Mouse (Mus musculus) embryonic facial prominence, embryonic 15.5 days (tissue): ENCODE data around the gene Ica1l. TPM values are rescaled to one million over a fixed set of nuclear protein-coding genes. Genes with fewer than 3 reads are reported as not detected.
A peak's percentile ranks its signal among the peaks of the same experiment; 100 is the strongest.
"Not testable (repeated sequence)": the region's sequence is repeated elsewhere in the genome, so short reads cannot be mapped to it uniquely, and the experiment has no call there.

Experiments used
- ATAC-seq: fragments of 200-750 bp; cut with Nextera tagmentation; 2 replicates; pipeline ENCODE4 v1.8.0; 2017; ENCODE audit warnings: low read depth, moderate TSS enrichment; ENCODE audit not compliant: insufficient number of reproducible peaks, low FRiP score, low TSS enrichment
- H3K27ac ChIP-seq: fragments of 300-500 bp; sonication (generic); replicated peaks from 2 replicates; pipeline ENCODE4 v1.5.1; 2015; ENCODE audit warnings: mild to moderate bottlenecking, inconsistent platforms
- H3K27me3 ChIP-seq: fragments of 300-500 bp; sonication (generic); 2 replicates; pipeline ENCODE4 v1.6.1; 2015; ENCODE audit warnings: inconsistent platforms
- H3K36me3 ChIP-seq: fragments of 300-500 bp; sonication (generic); 2 replicates; pipeline ENCODE4 v1.6.1; 2015; ENCODE audit warnings: mild to moderate bottlenecking, inconsistent platforms
- H3K4me1 ChIP-seq: fragments of 300-500 bp; sonication (generic); 2 replicates; pipeline ENCODE4 v1.6.1; 2015; ENCODE audit warnings: inconsistent platforms
- H3K4me2 ChIP-seq: fragments of 300-500 bp; sonication (generic); replicated peaks from 2 replicates; pipeline ENCODE4 v1.6.1; 2015; ENCODE audit warnings: mild to moderate bottlenecking, inconsistent platforms
- H3K4me3 ChIP-seq: fragments of 300-500 bp; sonication (generic); replicated peaks from 2 replicates; pipeline ENCODE4 v1.5.1; 2015; ENCODE audit warnings: mild to moderate bottlenecking, inconsistent platforms
- H3K9ac ChIP-seq: fragments of 300-500 bp; sonication (generic); 2 replicates; pipeline ENCODE4 v1.6.1; 2015; ENCODE audit warnings: inconsistent platforms
- H3K9me3 ChIP-seq: fragments of 300-500 bp; sonication (generic); replicated peaks from 2 replicates; pipeline ENCODE4 v1.6.1; 2016; ENCODE audit warnings: inconsistent platforms
- WGBS: fragments of 180-500 bp; shearing (Covaris S2); methylation state at CpG from one replicate; pipeline ENCODE4 v1.1.7; 2015; 5-methylcytosine and 5-hydroxymethylcytosine counted together
- polyA plus RNA-seq: library from polyadenylated mRNA; unstranded; fragments of >200 nt; fragmentation: Nextera tagmentation; extraction: Ambion mirVana; gene quantifications from 2 replicates; pipeline ENCODE4 v1.2.1, GENCODE M21; 2015

The Ica1l gene
- polyA plus RNA-seq: 1.4 and 1.5 TPM in 2 replicates

DNA sequence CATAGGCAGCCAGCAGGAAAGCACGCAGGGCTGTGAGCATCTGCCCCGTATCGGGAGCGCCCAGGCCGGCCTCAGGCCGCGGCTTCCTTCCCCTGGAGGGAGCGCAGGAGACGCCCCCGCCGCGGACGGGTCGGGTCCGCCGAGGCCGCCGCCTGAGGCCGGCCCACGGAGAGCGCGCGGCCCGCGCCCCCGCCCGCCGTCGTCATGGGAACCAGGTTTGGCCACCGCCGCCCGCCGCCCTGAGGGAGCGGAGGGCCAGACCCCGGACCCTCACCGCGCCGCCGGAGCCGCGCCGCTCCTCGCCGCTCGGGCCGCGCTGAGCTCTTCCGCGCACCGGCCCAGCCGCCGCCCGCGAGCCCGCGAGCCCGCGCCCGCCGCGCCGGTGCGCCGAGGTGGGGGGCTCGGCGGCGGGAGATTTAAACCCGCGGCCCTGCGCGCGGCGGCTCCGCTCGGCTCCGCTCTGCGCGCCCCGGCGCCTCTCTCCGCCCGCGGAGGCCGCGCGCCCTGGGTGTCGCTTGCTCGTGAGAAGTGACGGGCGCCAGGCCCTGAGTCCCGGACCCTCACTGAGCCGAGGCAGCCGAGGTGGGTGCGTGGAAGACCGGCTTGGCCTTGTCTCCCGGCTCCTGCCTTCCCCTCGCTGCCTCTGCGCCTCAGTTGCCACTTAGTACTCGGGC lies at the start of gene Ica1l:
Gene Ica1l, minus strand, starts transcription at position 389 of the 674 bp plus-strand sequence.
- Histone ChIP-seq H3K27ac (no peak within 1 kb of the TSS), H3K4me1 (peaks cover 5% of the 10 kb centered on the region; the same call in 1 of the 2 replicates), H3K4me2 (peak within 1 kb of the TSS; percentile 96), H3K27me3 (peaks cover 15% of the 10 kb centered on the region), H3K36me3 (no peaks in the 10 kb centered on the region), H3K9me3 (no peaks in the 10 kb centered on the region), H3K9ac (peak within 1 kb of the TSS; percentile 45), H3K4me3 (peak within 1 kb of the TSS; percentile 73)
- WGBS: under 1% methylated on average over 97 of the region's 99 CpGs
- ATAC-seq: peak; percentile 78

DNA sequence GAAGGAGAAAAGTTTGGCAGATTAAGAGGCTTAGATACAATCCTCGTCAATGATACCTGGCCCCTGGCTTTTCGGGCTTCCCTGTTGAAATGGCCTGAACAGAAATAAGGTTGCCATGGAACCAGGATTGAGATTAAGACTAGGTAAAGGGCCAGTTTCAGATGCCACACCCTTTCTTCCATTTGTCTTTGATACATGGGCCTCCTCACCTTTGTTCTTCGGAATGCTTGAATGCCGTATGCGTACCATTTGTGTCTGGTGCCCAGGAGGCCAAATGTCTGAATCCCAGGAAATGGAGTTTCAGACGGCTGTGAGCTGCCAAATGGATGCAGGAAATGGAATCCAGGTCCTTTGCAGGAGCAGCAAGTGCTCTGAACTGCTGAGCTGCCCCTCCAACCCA lies 33.4 kb upstream of the Ica1l start:
- Histone ChIP-seq H3K9ac (no peak overlapping the region), H3K9me3 (no peaks in the 10 kb centered on the region), H3K36me3 (peaks cover 29% of the 10 kb centered on the region), H3K27me3 (no peaks in the 10 kb centered on the region), H3K4me3 (no peak overlapping the region), H3K4me2 (no peak overlapping the region), H3K4me1 (no peaks in the 10 kb centered on the region), H3K27ac (no peak overlapping the region)
- ATAC-seq: no peak
- WGBS: 80% methylated on average over 6 of the region's 6 CpGs

DNA sequence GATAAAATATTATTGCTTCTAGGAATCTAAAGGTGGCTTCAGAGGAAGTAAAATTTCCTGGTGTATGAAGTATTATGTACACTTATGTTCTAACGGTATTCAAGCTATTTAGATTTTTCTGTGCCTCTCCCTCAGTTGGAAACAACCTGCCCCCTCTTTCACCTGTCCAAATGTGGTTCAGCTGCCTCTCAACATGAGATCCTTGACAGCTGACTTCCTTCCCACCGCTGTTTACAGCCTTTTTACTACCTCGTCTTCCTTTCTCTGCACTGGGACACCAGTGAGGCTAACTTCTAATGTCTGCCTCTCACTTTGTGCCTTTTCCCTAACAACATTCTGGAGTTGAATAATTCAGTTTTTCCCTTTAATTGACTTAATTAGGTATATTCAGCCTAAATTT lies 32.6 kb upstream of the Ica1l start:
- Histone ChIP-seq H3K27me3 (no peaks in the 10 kb centered on the region), H3K4me2 (no peak overlapping the region), H3K4me3 (no peak overlapping the region), H3K9ac (no peak overlapping the region), H3K9me3 (no peaks in the 10 kb centered on the region), H3K36me3 (peaks cover 29% of the 10 kb centered on the region), H3K4me1 (no peaks in the 10 kb centered on the region), H3K27ac (no peak overlapping the region)
- WGBS: 77% methylated on average over 3 of the region's 3 CpGs
- ATAC-seq: no peak

DNA sequence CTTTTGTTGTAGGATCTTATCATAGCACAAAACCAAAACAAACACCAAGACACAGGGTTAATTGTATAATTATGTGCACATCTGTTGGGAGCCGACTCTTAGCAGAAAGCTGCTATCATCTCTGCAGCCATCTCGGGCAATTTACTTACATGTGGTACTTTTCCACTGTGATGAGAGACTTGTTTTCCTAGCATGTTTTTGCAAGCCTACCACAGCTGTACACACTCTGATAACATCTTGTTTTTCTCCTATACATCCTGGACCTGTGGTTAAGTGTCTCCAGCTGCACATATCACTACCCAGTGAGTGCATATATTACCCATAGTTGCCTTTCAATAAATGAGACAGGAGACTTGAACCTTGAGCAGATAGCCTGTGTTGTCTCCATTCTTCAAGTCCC lies 32.0 kb upstream of the Ica1l start:
- no peak overlapping the region for H3K27ac ChIP-seq
- no peaks in the 10 kb centered on the region for H3K27me3 ChIP-seq
- no peak overlapping the region for H3K4me2 ChIP-seq
- H3K4me1 ChIP-seq: no peaks in the 10 kb centered on the region
- H3K36me3 ChIP-seq: peaks cover 24% of the 10 kb centered on the region
- ATAC-seq: no peak
- H3K9me3 ChIP-seq: no peaks in the 10 kb centered on the region
- no peak overlapping the region for H3K4me3 ChIP-seq
- WGBS: 54% methylated on average over 2 of the region's 2 CpGs
- H3K9ac ChIP-seq: no peak overlapping the region

DNA sequence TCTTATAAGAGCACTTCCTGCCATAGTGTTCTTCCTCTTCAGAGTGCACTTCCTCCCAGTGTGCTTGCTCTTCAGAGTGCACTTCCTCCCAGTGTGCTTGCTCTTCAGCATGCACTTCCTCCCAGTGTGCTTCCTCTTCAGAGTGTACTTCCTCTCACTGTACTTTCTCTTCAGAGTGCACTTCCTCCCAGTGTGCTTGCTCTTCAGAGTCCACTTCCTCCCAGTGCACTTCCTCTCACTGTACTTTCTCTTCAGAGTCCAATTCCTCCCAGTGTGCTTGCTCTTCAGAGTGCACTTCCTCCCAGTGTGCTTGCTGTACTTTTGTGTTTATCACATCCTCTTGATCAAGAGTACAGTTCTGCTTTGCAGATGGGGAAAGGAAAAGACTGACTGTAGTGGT lies 27.7 kb upstream of the Ica1l start:
- not testable (repeated sequence) for H3K9ac ChIP-seq, H3K27ac ChIP-seq, H3K27me3 ChIP-seq, H3K36me3 ChIP-seq, H3K4me1 ChIP-seq, H3K4me2 ChIP-seq, H3K9me3 ChIP-seq, H3K4me3 ChIP-seq, ATAC-seq

DNA sequence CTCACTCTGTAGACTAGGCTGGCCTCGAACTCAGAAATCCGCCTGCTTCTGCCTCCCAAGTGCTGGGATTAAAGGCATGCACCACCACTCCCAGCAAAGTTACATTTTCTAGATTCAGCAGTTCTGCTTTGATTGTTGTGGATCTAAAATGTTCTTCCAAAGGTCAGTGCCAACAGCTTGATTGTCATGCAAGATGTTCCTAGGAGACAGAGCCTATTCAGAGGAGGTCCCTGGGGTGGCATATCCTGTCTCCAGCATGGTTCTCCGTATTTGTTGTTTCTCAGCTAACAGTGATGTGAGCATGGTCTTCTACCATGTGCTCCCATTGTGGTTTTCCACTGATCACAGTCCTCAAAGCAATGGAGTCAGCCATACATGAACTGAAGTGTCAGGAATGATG lies 13.3 kb upstream of the Ica1l start:
- ATAC-seq: no peak

DNA sequence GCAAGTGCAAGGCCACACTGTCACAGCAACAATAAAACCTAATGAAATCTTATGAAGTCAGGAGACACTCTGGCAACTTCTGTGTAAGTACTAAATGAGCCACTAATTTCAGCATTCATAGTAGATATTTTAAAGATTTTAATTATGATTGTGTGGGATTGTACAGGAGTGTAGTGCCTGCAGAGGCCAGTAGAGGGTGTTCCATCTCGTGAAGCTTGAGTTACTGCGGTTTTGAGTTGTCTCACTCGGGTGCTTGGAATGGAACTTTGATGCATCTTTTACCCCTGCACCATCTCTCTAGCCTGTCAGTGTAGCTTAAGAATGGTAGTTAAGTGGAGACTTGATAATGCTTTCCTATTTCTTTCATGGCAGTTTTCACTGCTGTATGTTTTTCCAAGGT lies 11.7 kb upstream of the Ica1l start:
- Histone ChIP-seq H3K4me3 (no peak overlapping the region), H3K27me3 (no peaks in the 10 kb centered on the region), H3K4me1 (no peaks in the 10 kb centered on the region), H3K9ac (no peak overlapping the region), H3K9me3 (no peaks in the 10 kb centered on the region), H3K4me2 (no peak overlapping the region), H3K36me3 (no peaks in the 10 kb centered on the region), H3K27ac (no peak overlapping the region)
- no peak for ATAC-seq
- 30% methylated on average over 3 of the region's 3 CpGs for WGBS

More for the DNA sequence above, 13.3 kb upstream of the Ica1l start:
- H3K36me3 ChIP-seq: no peaks in the 10 kb centered on the region
- WGBS: 81% methylated on average over 3 of the region's 3 CpGs
- no peaks in the 10 kb centered on the region for H3K4me1 ChIP-seq
- H3K27ac ChIP-seq: no peak overlapping the region
- no peak overlapping the region for H3K9ac ChIP-seq
- no peaks in the 10 kb centered on the region for H3K27me3 ChIP-seq
- H3K4me3 ChIP-seq: no peak overlapping the region
- H3K4me2 ChIP-seq: no peak overlapping the region
- no peaks in the 10 kb centered on the region for H3K9me3 ChIP-seq

DNA sequence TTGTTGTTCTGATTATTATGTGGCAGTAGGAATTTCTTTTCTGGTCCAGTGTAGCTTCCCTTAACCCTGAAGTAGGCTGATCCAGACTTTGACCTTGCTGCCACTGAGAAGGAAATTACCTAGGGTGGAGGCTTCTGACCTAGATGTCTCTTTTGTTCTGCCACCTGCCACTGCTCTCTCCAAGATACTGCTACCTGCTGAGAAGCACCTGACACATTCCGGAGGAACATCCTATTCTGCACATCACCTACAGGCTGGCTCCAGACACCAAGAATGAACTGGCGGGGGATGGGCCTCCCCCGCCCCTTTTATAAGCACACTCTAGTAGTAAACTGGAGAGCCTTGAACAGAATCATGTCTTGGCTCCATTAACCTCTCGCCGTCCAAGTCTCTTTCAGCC lies 4.5 kb upstream of the Ica1l start:
- H3K4me3 ChIP-seq, H3K27ac ChIP-seq, ATAC-seq, H3K9ac ChIP-seq, H3K9me3 ChIP-seq, H3K4me2 ChIP-seq, H3K36me3 ChIP-seq, H3K4me1 ChIP-seq: not testable (repeated sequence)
- peaks cover 11% of the 10 kb centered on the region for H3K27me3 ChIP-seq
- 93% methylated on average over 5 of the region's 5 CpGs for WGBS

DNA sequence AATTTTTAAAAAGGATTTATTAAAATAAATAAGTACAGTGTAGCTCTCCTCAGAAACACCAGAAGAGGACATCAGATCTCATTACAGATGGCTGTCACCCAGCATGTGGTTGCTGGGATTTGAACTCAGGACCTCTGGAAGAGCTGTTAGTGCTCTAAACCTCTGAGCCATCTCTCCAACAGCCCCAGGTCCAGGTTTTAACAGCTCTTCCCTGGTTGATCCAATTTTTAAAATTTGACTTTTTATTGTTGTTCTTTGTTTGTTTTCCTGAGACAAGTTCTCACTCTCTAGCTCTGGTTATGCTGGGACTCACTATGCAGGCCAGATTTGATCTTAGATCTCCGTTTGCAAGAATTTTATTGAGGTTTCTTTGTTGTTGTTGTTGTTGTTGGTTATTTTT lies 1.6 kb upstream of the Ica1l start:
- Histone ChIP-seq H3K4me3 (no peak overlapping the region), H3K4me1 (peaks cover 5% of the 10 kb centered on the region; the same call in 1 of the 2 replicates), H3K9ac (no peak overlapping the region), H3K27ac (no peak overlapping the region), H3K9me3 (no peaks in the 10 kb centered on the region), H3K4me2 (no peak overlapping the region), H3K27me3 (peaks cover 15% of the 10 kb centered on the region), H3K36me3 (no peaks in the 10 kb centered on the region)
- ATAC-seq: no peak
- WGBS: 82% methylated on average over 1 of the region's 1 CpGs

DNA sequence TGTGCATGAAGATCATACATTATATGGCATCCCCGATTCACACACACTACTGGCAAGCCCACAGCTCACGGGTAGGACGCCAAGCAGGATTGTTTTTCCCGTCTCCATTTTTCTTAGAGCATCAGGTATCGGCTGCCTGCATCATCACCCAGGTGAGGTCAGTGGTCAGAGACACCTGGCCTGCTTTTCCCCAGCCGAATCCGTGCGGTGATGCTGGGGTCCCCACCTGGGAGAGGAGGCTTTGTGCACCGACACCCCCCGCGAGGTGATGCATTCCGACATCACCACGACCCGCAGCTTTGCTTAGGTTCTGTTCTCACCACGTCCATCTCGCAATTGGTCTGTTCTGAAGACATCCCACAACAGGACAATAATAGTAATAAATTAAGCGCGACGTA lies 587 bp downstream of the Ica1l start:
- Histone ChIP-seq H3K27me3 (peaks cover 15% of the 10 kb centered on the region), H3K27ac (no peak overlapping the region), H3K4me3 (peak overlapping the region; percentile 73), H3K4me2 (peak overlapping the region; percentile 96), H3K9ac (peak overlapping the region; percentile 45), H3K9me3 (no peaks in the 10 kb centered on the region), H3K36me3 (no peaks in the 10 kb centered on the region), H3K4me1 (peaks cover 5% of the 10 kb centered on the region; the same call in 1 of the 2 replicates)
- no peak for ATAC-seq
- 2% methylated on average over 19 of the region's 19 CpGs for WGBS

DNA sequence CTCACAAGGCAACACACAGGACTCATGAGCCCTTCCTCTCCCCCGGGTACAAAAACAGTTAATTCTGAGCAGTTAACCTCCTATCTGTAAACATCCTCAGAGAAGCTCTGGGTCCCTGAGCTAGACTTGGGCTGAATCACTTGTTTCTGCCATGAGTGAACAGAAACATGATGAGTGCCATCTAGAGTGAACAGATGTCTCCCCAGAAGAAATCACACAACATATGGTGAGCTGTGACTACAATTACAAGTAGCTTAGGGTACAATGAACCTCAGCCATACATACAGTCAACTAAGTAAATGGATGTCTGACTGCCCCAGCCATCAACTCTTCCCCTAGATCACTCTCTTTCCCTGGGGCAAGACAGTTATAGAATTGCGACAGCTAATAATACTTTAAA lies 7.9 kb downstream of the Ica1l start:
- H3K36me3 ChIP-seq: no peaks in the 10 kb centered on the region
- H3K4me3 ChIP-seq: no peak overlapping the region
- ATAC-seq: no peak
- H3K4me1 ChIP-seq: no peaks in the 10 kb centered on the region
- WGBS: 90% methylated on average over 2 of the region's 2 CpGs
- no peak overlapping the region for H3K9ac ChIP-seq
- no peaks in the 10 kb centered on the region for H3K27me3 ChIP-seq
- H3K4me2 ChIP-seq: no peak overlapping the region
- H3K9me3 ChIP-seq: no peaks in the 10 kb centered on the region
- H3K27ac ChIP-seq: no peak overlapping the region

DNA sequence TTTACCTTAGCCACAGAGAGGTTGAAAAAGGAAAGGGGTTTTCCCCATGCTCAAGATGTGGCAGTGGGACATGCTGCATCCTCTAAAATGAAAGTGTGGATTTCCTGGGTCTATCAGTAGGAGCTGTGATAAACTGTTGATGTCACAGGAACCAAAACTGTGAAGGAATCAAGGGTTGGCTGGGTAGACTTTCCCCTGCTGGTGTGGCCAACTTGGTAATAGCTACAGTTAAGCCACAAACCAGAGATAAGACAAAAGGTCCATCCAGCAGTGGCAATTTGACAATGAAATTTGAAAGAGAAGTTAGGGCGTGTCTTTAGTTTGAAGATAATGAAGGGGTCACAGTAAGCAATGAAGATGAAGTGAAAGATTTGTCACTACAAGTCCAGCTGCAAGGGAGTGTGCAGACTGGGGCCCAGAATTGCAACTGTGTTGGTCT lies 25.9 kb downstream of the Ica1l start:
- H3K27me3 ChIP-seq: no peaks in the 10 kb centered on the region
- no peaks in the 10 kb centered on the region for H3K4me1 ChIP-seq
- no peak overlapping the region for H3K4me2 ChIP-seq
- ATAC-seq: no peak
- no peaks in the 10 kb centered on the region for H3K9me3 ChIP-seq
- no peak overlapping the region for H3K9ac ChIP-seq
- no peak overlapping the region for H3K27ac ChIP-seq
- no peak overlapping the region for H3K4me3 ChIP-seq
- WGBS: 91% methylated on average over 1 of the region's 1 CpGs
- H3K36me3 ChIP-seq: no peaks in the 10 kb centered on the region
